Mouse (Mus musculus): ENCODE data around the gene Gba2. TPM values are rescaled to one million over a fixed set of nuclear protein-coding genes. Genes with fewer than 3 reads are reported as not detected.
"Not testable (repeated sequence)": the region's sequence is repeated elsewhere in the genome, so short reads cannot be mapped to it uniquely, and the experiment has no call there.

Gene Gba2
- total RNA-seq (2021) = 10 to 100 TPM; 56.1 to 60.6 TPM
- long read RNA-seq, experiment 1, transcript Gba2-201 (17 exons, 3,544 nt) = major isoform, 70 of 124 reads
- long read RNA-seq, experiment 1, partial matches to known transcripts = 24 of 124 reads
- long read RNA-seq, experiment 1, other reads (novel, unspliced or antisense) = 26 of 124 reads
- long read RNA-seq, experiment 2, transcript Gba2-201 (17 exons, 3,544 nt) = major isoform, 80 of 134 reads
- long read RNA-seq, experiment 2, partial matches to known transcripts = 31 of 134 reads
- long read RNA-seq, experiment 2, other reads (novel, unspliced or antisense) = 22 of 134 reads

- DNase-seq (ENCODE audit: low spot score in 2 of 2) = peak; percentile 82 to 86
These were observed at the start of gene Gba2, which contains the start of gene Rgp1 for GRCm38 (mm10) chr4:43578376-43579204. TSS of gene Gba2 (minus strand) at chr4:43578873. TSS of gene Rgp1 (plus strand) at chr4:43578715.

GRCm38 (mm10) chr4:43620146-43620778 is 41.6 kb upstream of the Gba2 start:
- DNase-seq (ENCODE audit: low spot score in 2 of 2) = no peak

- no peak for DNase-seq (ENCODE audit: low spot score in 2 of 2)
These were observed 34.5 kb upstream of the Gba2 start for GRCm38 (mm10) chr4:43613060-43613730.

- no peak for DNase-seq (ENCODE audit: low spot score in 2 of 2)
These were observed 33.9 kb upstream of the Gba2 start for GRCm38 (mm10) chr4:43612534-43612933.

- no peak for DNase-seq (ENCODE audit: low spot score in 2 of 2)
These were observed 26.3 kb upstream of the Gba2 start for GRCm38 (mm10) chr4:43604751-43605685.

GRCm38 (mm10) chr4:43604099-43604498 is 25.4 kb upstream of the Gba2 start:
- DNase-seq (ENCODE audit: low spot score in 2 of 2) = no peak

- no peak for DNase-seq (ENCODE audit: low spot score in 2 of 2)
These were observed 21.7 kb upstream of the Gba2 start for GRCm38 (mm10) chr4:43600195-43600934.

- DNase-seq (ENCODE audit: low spot score in 2 of 2) = no peak
These were observed 20.1 kb upstream of the Gba2 start for GRCm38 (mm10) chr4:43598650-43599380.

- no peak for DNase-seq (ENCODE audit: low spot score in 2 of 2)
These were observed 19.5 kb upstream of the Gba2 start for GRCm38 (mm10) chr4:43598200-43598599.

GRCm38 (mm10) chr4:43596597-43596996 is 17.9 kb upstream of the Gba2 start:
- not testable (repeated sequence) for DNase-seq (ENCODE audit: low spot score in 2 of 2)

GRCm38 (mm10) chr4:43593453-43593852 is 14.8 kb upstream of the Gba2 start:
- no peak for DNase-seq (ENCODE audit: low spot score in 2 of 2)

- DNase-seq (ENCODE audit: low spot score in 2 of 2) = no peak
These were observed 13.3 kb upstream of the Gba2 start for GRCm38 (mm10) chr4:43591961-43592360.

GRCm38 (mm10) chr4:43591543-43591942 is 12.9 kb upstream of the Gba2 start:
- DNase-seq (ENCODE audit: low spot score in 2 of 2) = no peak

GRCm38 (mm10) chr4:43587681-43588080 is 9.0 kb upstream of the Gba2 start:
- no peak for DNase-seq (ENCODE audit: low spot score in 2 of 2)

- DNase-seq (ENCODE audit: low spot score in 2 of 2) = no peak
These were observed 7.7 kb upstream of the Gba2 start for GRCm38 (mm10) chr4:43586411-43586810.

GRCm38 (mm10) chr4:43585682-43586081 is 7.0 kb upstream of the Gba2 start:
- DNase-seq (ENCODE audit: low spot score in 2 of 2) = no peak

- DNase-seq (ENCODE audit: low spot score in 2 of 2) = no peak
These were observed 6.1 kb upstream of the Gba2 start, which contains the start of gene Msmp for GRCm38 (mm10) chr4:43584444-43585416. TSS of gene Msmp (minus strand) at chr4:43584494.
